Mouse (Mus musculus) heart, postnatal 10 days (tissue): ENCODE data around the gene Stx1b. TPM values are rescaled to one million over a fixed set of nuclear protein-coding genes. Genes with fewer than 3 reads are reported as not detected.
A peak's percentile ranks its signal among the peaks of the same experiment; 100 is the strongest.

Experiments used
- DNase-seq, 2 experiments: peaks; one replicate each; pipeline ENCODE4 v3.0.0; 2021
- intact Hi-C: fragments of 180-260 bp; cut with DNase I; formaldehyde crosslinking; loops from one replicate; pipeline ENCODE4 v1.15.1; 2025
- total RNA-seq, 2 experiments: library from RNA; stranded (reverse); gene quantifications; 2 replicates each; pipeline ENCODE4 v1.2.3; 2021

The Stx1b gene
- total RNA-seq, 2 experiments from 2014 or later, result 0.89 to 1.7 TPM

- no peak for DNase-seq
- intact Hi-C loops, result no loop called here
These were observed 3.4 kb downstream of the Stx1b start for GRCm38 (mm10) chr7:127820836-127821509.

- no peak for DNase-seq
- intact Hi-C loops, result no loop called here
These were observed 6.6 kb downstream of the Stx1b start for GRCm38 (mm10) chr7:127817776-127818175.

- intact Hi-C loops, result no loop called here
- no peak for DNase-seq
These were observed 7.3 kb downstream of the Stx1b start for GRCm38 (mm10) chr7:127817053-127817452.

- peak; percentile 69 to 71 for DNase-seq
- intact Hi-C loops, result loop anchor here (1.0 to 2.0 kb wide), 2 partner anchors 16 to 27 kb away; partner anchors contain the start of gene Hsd3b7
These were observed 8.2 kb downstream of the Stx1b start for GRCm38 (mm10) chr7:127815954-127816821.

GRCm38 (mm10) chr7:127815116-127815665, 9.2 kb downstream of the Stx1b start:
- intact Hi-C loops, result loop anchor here (2.0 kb wide), 1 partner anchor 28 kb away; no protein-coding TSS in a partner anchor
- no peak for DNase-seq

- intact Hi-C loops, result loop anchor here (2.0 kb wide), 1 partner anchor 28 kb away; no protein-coding TSS in a partner anchor
- DNase-seq, result peak; percentile 90 to 92
These were observed 10.0 kb downstream of the Stx1b start for GRCm38 (mm10) chr7:127814241-127814921.

GRCm38 (mm10) chr7:127813821-127814220, 10.5 kb downstream of the Stx1b start:
- intact Hi-C loops, result loop anchor here (2.0 kb wide), 1 partner anchor 29 kb away; no protein-coding TSS in a partner anchor
- no peak for DNase-seq

- DNase-seq, result no peak
- intact Hi-C loops, result no loop called here
These were observed 12.1 kb downstream of the Stx1b start for GRCm38 (mm10) chr7:127812292-127812691.

GRCm38 (mm10) chr7:127811240-127811639, 13.1 kb downstream of the Stx1b start:
- no peak for DNase-seq
- intact Hi-C loops, result no loop called here

GRCm38 (mm10) chr7:127810650-127811049, 13.7 kb downstream of the Stx1b start:
- DNase-seq, result no peak
- intact Hi-C loops, result no loop called here

GRCm38 (mm10) chr7:127809846-127810245, 14.5 kb downstream of the Stx1b start:
- intact Hi-C loops, result no loop called here
- no peak for DNase-seq

- no peak for DNase-seq
- intact Hi-C loops, result no loop called here
These were observed 15.5 kb downstream of the Stx1b start for GRCm38 (mm10) chr7:127808821-127809220.

GRCm38 (mm10) chr7:127802313-127802712, 22.0 kb downstream of the Stx1b start:
- intact Hi-C loops, result loop anchor here (5.0 kb wide), 2 partner anchors 75 to 405 kb away; partner anchors contain the start of genes Cox6a2, Zfp646 and Zfp668

GRCm38 (mm10) chr7:127801010-127801621, 23.2 kb downstream of the Stx1b start:
- peak; percentile 31 to 32 for DNase-seq
- intact Hi-C loops, result loop anchor here (2.0 to 5.0 kb wide), 3 partner anchors 40 to 406 kb away; partner anchors contain the start of genes Cox6a2, Zfp646 and Zfp668

More at GRCm38 (mm10) chr7:127802313-127802712, 22.0 kb downstream of the Stx1b start:
- no peak for DNase-seq

- DNase-seq, result peak; percentile 95 to 97
- intact Hi-C loops, result loop anchor here (1.0 to 5.0 kb wide), 5 partner anchors 16 to 407 kb away; partner anchors contain the start of genes Cox6a2, Zfp646 and Zfp668
These were observed 23.8 kb downstream of the Stx1b start, which contains the start of gene Hsd3b7 for GRCm38 (mm10) chr7:127800435-127801009. TSS of gene Hsd3b7 (plus strand) at chr7:127800604.

GRCm38 (mm10) chr7:127799738-127800137, 24.6 kb downstream of the Stx1b start:
- intact Hi-C loops, result loop anchor here (1.0 to 5.0 kb wide), 5 partner anchors 17 to 408 kb away; partner anchors contain the start of genes Cox6a2, Zfp646 and Zfp668

GRCm38 (mm10) chr7:127799211-127799610, 25.1 kb downstream of the Stx1b start:
- intact Hi-C loops, result no loop called here
- no peak for DNase-seq

More at GRCm38 (mm10) chr7:127799738-127800137, 24.6 kb downstream of the Stx1b start:
- DNase-seq, result no peak

GRCm38 (mm10) chr7:127798591-127798990, 25.8 kb downstream of the Stx1b start:
- intact Hi-C loops, result no loop called here
- no peak for DNase-seq
